Comparison of ENCODE assay signal across 10 mouse cellular contexts in genomic region chr6:129182518-129182917, GRCm38 (mm10). TPM values are rescaled to one million over a fixed set of nuclear protein-coding genes. Genes with fewer than 3 reads are reported as not detected.
DNase-seq lines count a peak whose midpoint lies in the region; ATAC-seq and TF ChIP-seq lines count a peak whose summit lies in the region.
"Had no signal": no experiment of that assay in that cellular context is flagged by ENCODE, and none has a peak within 500 bp of the region (broad histone marks: within the 10 kb centered on the region; RNA-seq: fewer than 3 reads in every experiment).

No protein-coding gene starts in this region.

- no peaks in the 10 kb centered on the region for H3K9me3 ChIP-seq in embryonic facial prominence, embryonic 14.5 days (ENCODE audit: control insufficient read depth, low read length)
- H3K9me3 ChIP-seq: limb, embryonic 12.5 days had no signal

- H3K36me3 ChIP-seq in liver, adult 2 months (ENCODE audit: control insufficient read depth, insufficient read depth, low read length): peaks cover 48% of the 10 kb centered on the region
- peaks cover 20% of the 10 kb centered on the region; the same call in 1 of the 2 replicates for H3K36me3 ChIP-seq in embryonic facial prominence, embryonic 14.5 days (ENCODE audit: control insufficient read depth, insufficient read depth, low read length)
- H3K36me3 ChIP-seq: limb, embryonic 12.5 days had no signal

- intact Hi-C loops in heart, postnatal 36 days (cut with DNase I): loop anchor here (5.0 kb wide), 1 partner anchor 420 kb away; no protein-coding TSS in a partner anchor

- H3K4me1 ChIP-seq in liver, adult 2 months (ENCODE audit: control insufficient read depth, insufficient read depth, low read length): peaks cover 10% of the 10 kb centered on the region
- H3K4me1 ChIP-seq in embryonic facial prominence, embryonic 14.5 days (ENCODE audit: control insufficient read depth, insufficient read depth, low read length): no peaks in the 10 kb centered on the region
- H3K4me1 ChIP-seq: limb, embryonic 12.5 days had no signal

- 0% methylated on average over 1 of the region's 1 CpGs for WGBS in liver, adult 2 months
- 65% methylated on average over 1 of the region's 1 CpGs for whole genome bisulfite sequencing in embryonic facial prominence, embryonic 14.5 days

- no peak for TF ChIP-seq CTCF in liver, adult 2 months (IDR thresholded peaks at IDR 0.05; ENCODE audit: low read depth, low read length)

- DNase-seq in heart, adult 18-20 months: peak; percentile 29 to 38
- DNase-seq in heart, postnatal 36 days: no peak
- peak; percentile 54 for DNase-seq in liver, adult 2 months (ENCODE audit: extremely low read depth, low read depth, low spot score)
- DNase-seq in liver: no peak
- no peak for DNase-seq in embryonic facial prominence, embryonic 14.5 days (ENCODE audit: low spot score)
- DNase-seq in naive thymus-derived CD4-positive, alpha-beta T cell, adult 2 months (ENCODE audit: low read depth): peak; percentile 62
- DNase-seq in urinary bladder, adult 2 months (ENCODE audit: low spot score): no peak
- DNase-seq in cerebellum, postnatal 25 days: no peak
- DNase-seq: adrenal gland, adult 8-10 months had no signal

- no peak for ATAC-seq in embryonic facial prominence, embryonic 14.5 days (ENCODE audit: low read depth)

- no peaks in the 10 kb centered on the region for H3K27me3 ChIP-seq in liver, adult 2 months (ENCODE audit: control insufficient read depth, insufficient read depth, low read length)
- no peaks in the 10 kb centered on the region for H3K27me3 ChIP-seq in embryonic facial prominence, embryonic 14.5 days (replicated peaks; ENCODE audit: control insufficient read depth, insufficient read depth, low read length)
- H3K27me3 ChIP-seq: limb, embryonic 12.5 days had no signal

- peak overlapping the region; percentile 46 for H3K4me2 ChIP-seq in embryonic facial prominence, embryonic 14.5 days (ENCODE audit: low read depth, low read length)

- peak overlapping the region; percentile 96 for H3K4me3 ChIP-seq in liver, adult 2 months (ENCODE audit: insufficient read depth, low read depth, low read length)
- peak overlapping the region; percentile 19; the same call in 1 of the 2 replicates for H3K4me3 ChIP-seq in embryonic facial prominence, embryonic 14.5 days (ENCODE audit: low read depth, low read length)
- H3K4me3 ChIP-seq: limb, embryonic 12.5 days had no signal

- TF ChIP-seq POLR2A in liver, adult 2 months (IDR thresholded peaks at IDR 0.05; ENCODE audit: extremely low read depth, insufficient read depth, low read length): no peak; the same call in 1 of the 2 replicates

- peak overlapping the region; percentile 95 for H3K27ac ChIP-seq in liver, adult 2 months (replicated peaks; ENCODE audit: insufficient read depth, low read depth, low read length)
- no peak overlapping the region for H3K27ac ChIP-seq in embryonic facial prominence, embryonic 14.5 days (replicated peaks; ENCODE audit: low read depth, low read length)
- H3K27ac ChIP-seq: limb, embryonic 12.5 days had no signal

- peak overlapping the region; percentile 94 for H3K9ac ChIP-seq in liver, adult 2 months (ENCODE audit: low read depth, low read length)
- no peak overlapping the region for H3K9ac ChIP-seq in embryonic facial prominence, embryonic 14.5 days (ENCODE audit: low read depth, low read length)
- H3K9ac ChIP-seq: limb, embryonic 12.5 days had no signal

- peaks cover 12% of the 10 kb centered on the region for H3K79me2 ChIP-seq in liver, adult 2 months (ENCODE audit: control insufficient read depth, insufficient read depth, low read length)

RNA-seq across cellular contexts. Expression of gene Clec2d, which starts 2.1 kb away (rescaled TPM):
- 10 to 100 TPM; 32.0 to 46.1 TPM for total RNA-seq in heart, adult 18-20 months (2021)
- 10 to 100 TPM; 35.1 to 51.7 TPM for total RNA-seq in heart, postnatal 36 days (2021)
- total RNA-seq in liver, adult 2 months (2014; rRNA removed): 521 and 532 TPM in 2 replicates
- 124 and 141 TPM in 2 replicates for polyA plus RNA-seq in liver, adult 2 months (2012; rRNA removed)
- polyA plus RNA-seq in embryonic facial prominence, embryonic 14.5 days (2014; fragmentation: Nextera tagmentation; extraction: Ambion mirVana): 0.51 and 0.97 TPM in 2 replicates
- polyA plus RNA-seq in urinary bladder, adult 2 months (2012; rRNA removed): 85.0 and 92.0 TPM in 2 replicates

Comparison
In these comparisons a context has a peak if more than half of its experiments do, and no peak if none do; other contexts are left out.
1. DNase-seq: peak in heart, adult 18-20 months (2 of 2), liver, adult 2 months (single experiment) and naive thymus-derived CD4-positive, alpha-beta T cell, adult 2 months (single experiment); none in heart, postnatal 36 days (0 of 2), liver (single experiment), embryonic facial prominence, embryonic 14.5 days (single experiment), urinary bladder, adult 2 months (single experiment) and cerebellum, postnatal 25 days (0 of 2).